Mouse (Mus musculus) G1E-ER4 (cell line): ENCODE data around the gene Get4. TPM values are rescaled to one million over a fixed set of nuclear protein-coding genes. Genes with fewer than 3 reads are reported as not detected.

ENCODE experiments used
- GATA1 ChIP-seq: IDR thresholded peaks from one replicate; pipeline ENCODE4 v1.8.0; 2012; ENCODE audit warnings: low read length, inconsistent platforms
- polyA plus RNA-seq: library from polyadenylated mRNA; stranded (reverse); fragments of >175 nt; gene quantifications from 2 replicates; pipeline ENCODE4 v1.2.3, GENCODE M21; 2012

Gene Get4
- polyA plus RNA-seq, 1 experiment: 121 TPM

DNA sequence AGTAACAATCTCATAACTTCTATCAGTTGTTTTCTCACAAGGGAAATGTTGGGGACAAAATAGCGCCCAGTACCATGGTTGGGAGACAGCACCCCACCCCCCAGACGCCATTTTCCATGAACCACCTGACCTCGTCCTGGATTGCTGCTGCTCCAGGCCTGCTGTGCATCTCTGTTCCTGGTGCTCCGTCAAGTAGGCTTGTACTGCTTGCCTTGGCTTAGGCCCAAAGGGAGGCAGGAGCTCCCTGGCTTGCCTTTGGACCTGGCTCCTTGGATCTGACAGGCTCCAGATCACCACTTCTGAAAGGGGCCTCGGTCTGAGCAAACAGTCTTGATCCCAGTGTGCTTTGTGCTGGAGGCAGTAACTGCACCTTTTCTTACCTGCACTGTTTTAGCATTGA, 7.7 kb downstream of the Get4 start:
- no peak for TF ChIP-seq GATA1

DNA sequence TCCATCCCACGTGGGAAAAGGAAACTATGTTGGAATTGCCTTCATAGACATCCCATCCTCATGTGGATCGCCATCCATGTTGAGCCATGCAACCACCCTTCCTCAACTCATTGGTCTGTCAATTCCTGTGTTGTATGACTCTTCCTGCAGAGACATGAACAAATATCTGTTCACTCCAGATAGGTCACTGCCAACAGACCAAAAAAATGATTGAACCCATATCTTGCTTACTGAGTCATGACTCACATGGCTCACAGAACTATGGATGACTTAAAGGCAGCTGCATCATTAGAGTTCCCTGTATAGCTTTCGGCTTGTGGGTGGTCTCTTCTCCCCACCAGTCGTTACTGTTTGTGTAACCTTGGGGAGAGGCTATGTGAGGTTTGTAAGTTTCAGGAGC, 9.3 kb downstream of the Get4 start:
- TF ChIP-seq GATA1: no peak

DNA sequence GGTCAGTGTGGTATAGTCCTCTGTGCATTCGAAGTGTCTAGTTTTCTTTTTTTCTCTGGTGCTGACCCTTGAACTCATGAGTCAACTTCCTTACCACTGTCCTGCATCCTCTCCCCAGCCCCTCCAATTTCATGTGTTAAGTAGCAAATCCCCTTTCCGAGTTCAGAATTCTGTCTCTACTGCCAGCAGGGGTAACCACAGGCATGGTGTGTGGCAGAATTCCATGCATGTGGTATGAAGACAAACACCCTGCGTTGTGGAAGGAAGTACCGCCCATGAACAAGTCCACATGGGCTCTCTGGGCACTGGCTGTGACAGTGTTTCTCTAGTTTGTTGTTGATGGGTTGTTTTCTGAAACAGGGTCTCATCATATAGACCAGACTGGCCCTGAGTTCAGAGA, 15.5 kb downstream of the Get4 start:
- no peak for TF ChIP-seq GATA1

DNA sequence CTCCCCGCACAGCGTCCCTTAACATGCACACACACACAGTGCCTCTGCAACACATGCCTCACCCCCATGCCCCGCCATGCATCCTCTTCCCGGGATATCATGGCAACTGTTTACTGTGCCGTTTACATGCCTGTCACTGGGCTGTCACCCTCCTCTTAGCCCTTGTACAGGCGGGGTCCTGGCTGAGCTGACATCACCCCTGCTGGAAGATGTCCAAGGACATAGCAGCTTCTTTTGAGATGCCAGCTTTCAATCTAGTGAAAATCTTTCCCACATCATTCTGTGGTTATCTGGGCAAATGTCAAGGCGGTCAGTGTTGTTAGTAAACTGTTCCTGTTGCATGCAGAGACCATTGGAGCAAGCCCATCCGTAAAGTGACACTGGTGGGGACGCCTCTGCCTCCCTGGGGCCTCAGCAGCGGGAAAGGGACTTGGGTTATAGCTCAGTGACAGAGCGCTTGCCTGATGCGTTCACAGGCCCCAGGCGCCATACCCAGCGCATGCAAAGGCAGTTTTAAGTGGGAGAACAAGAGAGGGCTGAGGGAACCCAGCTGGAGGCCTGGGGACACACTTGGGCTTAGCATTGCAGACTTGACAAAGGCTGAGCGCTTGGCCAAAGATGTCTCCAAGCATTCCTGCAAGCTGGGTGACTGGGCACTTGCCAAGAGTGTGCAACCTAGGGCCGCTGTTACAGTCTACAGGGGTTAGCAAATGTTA, 18.8 kb downstream of the Get4 start:
- TF ChIP-seq GATA1: no peak

DNA sequence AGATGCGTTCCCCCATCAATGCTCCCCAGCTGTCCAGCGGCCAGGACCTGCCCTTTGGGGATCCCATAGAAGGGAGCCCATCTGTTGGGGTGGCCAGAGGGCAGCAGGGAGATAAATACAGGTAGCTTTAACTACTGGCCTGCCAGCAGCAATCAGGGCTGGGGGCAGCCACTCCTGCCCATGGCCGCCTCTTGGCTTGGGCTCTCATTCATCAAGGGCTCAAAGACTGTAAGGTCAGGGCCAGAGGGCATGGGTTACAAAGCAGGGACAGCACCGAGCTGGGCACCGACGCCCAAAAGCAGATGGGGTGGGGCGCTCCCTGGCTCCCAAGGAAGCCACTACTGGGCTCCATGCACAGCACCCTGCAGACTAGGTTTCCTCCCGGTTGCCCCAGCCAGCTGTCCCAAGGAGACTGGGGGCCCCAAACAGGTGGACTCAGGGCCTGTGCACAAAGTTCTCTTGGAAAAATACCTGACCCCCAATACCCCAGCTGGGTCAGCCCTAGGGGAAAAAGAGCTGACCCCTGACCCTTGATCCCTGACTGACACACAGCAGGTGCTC, 19.9 kb downstream of the Get4 start:
- no peak for TF ChIP-seq GATA1

DNA sequence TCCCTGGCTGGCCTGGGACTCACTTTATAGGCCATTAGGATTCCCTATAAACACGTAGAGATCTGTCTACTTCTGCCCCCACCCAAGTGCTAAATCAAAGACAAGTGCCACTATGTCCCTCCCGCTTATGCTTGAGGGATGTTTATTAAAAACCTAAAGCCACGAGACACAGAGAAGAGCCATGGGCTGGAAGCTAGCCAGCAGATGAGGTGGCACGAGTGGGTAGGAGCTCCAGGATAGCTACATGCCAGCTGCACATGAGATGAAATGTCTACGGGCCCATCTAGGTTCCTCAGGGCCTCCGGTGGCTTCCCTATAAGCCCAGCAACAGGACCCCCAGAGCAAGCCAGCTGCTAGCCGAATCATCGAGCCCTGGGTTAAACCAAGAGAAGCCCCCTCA, 25.2 kb downstream of the Get4 start:
- TF ChIP-seq GATA1: no peak

DNA sequence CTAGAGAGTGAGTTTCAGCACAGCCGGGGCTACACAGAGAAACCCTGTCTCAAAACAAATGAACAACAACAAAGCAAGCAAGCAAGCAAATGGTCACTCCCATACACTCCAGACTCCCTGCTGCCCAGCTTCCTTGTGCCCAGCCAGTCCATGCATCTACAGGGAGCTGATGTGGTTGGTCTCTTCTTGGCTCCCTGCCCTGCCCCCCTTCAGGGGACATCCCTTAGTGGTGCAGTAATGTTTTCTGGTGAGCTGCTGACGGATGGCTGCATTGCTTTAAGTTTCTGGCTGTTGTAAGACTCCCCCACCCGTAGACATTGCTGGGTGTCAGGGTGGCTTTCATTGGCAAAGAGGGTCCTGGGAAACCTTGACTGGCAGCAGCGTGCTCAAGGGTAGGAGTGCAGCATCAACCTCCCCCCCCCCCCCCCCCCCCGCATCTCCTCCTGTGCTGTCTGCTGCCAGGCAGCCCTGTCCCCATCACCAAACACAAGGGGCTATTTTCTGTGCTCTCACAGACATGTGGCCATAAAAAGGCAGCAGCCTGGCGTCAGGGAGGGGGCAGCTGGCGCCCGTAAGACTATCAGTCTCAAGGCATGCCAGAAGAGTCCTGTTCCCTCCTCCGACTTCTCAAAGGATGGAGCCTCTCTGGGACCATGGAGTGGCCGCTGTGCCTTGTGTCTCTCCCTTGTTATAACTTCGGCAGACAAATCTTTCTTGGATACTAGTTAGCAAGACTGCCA, 29.4 kb downstream of the Get4 start:
- no peak for TF ChIP-seq GATA1

DNA sequence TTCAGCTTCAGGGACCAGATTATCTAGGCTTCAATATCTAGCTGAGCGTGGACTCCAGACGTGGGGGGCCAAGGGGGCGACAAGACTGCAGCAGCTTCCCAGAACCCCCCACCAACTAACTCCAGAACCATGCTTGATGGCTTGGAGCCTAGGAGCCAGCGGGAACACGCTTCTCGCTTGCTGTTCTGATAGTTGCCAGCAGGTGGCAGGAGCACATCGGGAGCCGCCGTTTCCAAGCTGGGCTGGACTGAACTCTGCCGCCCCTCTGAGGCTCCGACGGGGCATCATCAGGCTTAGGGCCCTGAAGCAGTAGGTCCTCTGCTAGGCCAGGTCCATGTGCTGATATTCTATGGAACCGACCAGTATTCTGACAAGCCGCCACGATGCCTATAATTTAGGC, 30.1 kb downstream of the Get4 start:
- TF ChIP-seq GATA1: no peak

DNA sequence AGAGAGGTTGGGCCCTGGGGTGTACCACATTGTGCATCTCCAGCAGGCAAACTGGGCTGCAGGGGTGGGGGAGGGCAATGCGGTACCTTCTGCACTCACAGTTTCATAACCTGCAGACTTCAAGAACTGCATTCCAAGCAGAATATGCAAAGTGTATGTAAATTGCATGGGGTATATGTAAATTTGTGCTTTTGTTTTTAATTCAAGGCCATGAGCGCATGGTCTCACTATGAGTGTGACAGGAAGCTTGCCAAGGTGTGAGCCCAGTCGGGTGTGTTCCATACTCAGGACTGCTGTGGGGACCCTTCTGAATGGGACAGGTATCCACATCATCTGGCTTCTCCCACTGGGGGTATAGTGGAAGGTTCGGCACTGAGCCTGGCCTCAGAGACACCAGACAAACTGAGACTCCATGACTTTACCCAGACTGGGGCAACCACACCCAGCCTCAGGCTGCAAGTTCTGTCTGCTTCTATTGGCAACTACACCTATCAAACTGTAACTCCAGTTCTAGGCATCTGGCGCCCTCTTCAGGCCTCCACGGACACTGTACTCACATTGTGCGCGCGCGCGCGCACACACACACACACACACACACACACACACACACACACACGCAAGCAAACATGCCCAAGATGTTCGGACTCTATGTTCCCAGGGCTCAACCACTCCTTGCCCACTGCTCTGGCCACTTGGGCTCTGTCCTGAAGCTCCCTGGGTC, 31.5 kb downstream of the Get4 start:
- no peak for TF ChIP-seq GATA1

DNA sequence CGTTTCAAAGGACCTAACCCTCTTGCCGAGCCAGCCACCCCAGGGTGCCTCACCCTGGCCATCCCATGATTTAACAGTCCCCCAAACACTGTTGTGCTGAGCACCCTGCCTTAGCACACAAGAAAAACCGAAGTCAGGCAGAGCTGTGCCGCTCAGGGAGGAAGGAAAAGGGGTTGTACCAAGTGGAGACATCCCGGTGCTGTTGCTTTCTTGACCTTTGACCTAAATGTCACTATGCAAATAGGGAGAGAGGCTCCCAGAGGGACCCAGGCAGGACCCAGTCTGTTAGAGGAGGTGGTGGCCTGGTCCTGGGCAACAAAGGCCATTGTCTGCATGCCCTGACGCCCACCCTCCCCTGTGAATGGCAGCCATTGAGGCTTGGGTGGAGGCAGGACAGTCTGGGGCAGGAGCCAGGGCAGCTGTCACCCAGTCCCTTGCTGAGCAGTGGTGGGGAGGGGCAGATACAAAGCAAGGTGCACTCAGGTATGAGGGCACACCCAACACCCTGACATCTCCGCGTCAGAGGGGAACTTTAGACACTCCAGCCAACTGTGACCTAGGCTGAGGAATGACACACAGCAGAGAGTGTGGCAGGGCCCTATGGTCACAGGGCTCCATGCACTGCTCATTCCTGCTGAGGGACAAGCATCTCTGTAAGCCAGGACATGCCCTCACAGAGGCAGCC, 33.4 kb downstream of the Get4 start:
- no peak for TF ChIP-seq GATA1

DNA sequence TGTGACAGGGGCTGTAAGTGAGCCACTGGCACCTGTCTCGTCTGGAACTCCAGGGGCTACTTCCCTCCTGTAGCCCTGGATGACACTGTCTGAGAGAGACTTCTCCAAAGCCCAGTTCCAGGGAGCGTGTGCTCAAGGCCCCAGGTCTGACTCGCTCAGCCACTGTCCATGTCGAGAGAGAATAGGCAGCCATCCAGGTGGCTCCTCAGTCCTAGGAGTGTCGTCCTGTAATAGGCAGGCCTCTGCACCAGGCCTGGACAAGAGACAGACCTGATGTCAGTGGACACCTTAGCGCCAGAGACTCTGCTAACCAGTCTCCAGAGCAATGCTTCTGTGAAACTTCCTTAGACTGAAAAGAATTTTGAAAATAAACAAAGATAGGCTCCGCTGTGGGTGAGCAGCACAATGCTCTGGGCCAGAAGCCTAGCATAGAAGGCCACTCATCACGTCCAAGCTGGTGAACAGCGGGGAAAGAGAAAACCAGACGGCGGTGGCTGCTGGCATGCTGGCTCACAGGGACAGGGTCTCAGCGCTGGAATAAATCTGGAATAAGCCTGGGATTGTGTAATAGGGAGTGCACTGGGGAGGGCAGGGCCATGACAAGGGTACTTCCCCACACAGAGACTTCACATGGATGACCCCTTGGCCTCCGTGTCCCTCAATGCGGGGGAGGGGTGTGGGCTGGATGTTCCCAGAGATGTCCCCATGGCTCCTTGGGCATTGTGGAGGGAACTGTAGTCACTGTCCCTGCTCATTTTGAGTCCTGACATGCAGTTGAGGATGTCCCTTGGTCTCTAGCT, 34.2 kb downstream of the Get4 start:
- TF ChIP-seq GATA1: no peak

DNA sequence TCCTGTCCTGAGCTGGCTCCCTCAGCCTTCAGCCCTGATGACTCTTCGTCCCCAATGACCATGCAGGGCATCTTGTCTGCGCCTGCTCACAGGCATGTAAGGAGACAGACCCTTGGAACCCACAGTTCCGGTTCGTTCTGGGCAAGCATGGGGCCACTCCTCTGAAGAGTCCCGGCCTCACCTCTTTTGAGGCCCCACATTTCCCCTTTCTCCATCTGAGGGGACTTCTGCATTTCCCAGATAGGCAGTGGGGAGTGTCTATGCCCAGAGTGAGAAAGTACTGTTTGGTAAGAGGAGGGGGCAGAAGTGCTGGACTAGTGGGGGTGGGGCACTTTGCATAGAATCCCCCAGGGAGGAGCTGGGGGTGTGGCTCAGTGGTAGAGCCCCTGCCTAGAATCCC, 35.0 kb downstream of the Get4 start:
- TF ChIP-seq GATA1: no peak

DNA sequence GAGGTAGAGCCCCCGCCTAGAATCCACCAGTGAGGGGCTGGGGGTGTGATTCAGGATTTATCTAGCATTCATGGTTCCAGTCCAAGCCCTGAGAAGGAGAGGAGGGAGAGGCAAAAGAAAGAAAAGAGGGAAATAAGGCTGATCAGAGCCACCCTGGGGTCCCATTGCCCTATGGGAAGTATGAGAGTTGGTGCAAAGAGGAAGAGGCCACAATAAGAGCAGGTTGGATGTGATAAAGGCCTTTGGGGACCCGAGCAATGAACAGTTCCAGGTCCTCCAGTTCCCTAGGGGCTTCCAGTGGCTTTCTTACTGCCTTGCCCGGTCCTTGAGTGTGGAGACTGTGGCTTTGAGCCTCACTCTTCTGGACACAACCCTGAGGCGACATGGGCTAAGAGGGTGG, 35.7 kb downstream of the Get4 start:
- TF ChIP-seq GATA1: no peak

DNA sequence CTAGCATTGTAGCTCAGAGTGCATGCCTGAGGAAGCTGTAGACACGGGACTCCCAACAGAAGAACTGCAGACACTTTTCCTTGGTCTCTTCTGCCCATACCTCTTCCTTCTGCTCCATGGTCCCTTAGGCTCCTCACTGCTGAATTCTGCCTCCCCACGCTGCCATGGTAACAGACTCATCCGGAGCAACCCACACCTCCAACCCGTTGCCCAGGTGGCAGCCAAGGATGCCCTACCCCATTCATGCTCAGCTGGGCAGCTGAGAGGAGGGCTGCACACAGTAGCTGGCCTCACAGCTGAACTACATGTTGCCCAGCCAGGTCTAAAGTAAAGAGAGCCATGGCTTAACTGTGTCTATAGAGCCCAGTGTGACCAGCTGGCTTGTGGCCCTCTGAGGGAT, 36.5 kb downstream of the Get4 start:
- TF ChIP-seq GATA1: no peak
